Mouse (Mus musculus): ENCODE measurements around the gene Aacs.

The Aacs gene

GRCm38 (mm10) chr5:125532545-125533224 lies 57.1 kb downstream of the Aacs start:
- no peak for DNase-seq (ENCODE audit: extremely low read depth, low read depth, low spot score)

GRCm38 (mm10) chr5:125533225-125533900 lies 57.7 kb downstream of the Aacs start:
- no peak for DNase-seq (ENCODE audit: extremely low read depth, low read depth, low spot score)

- DNase-seq (ENCODE audit: extremely low read depth, low read depth, low spot score) = no peak
Measured at GRCm38 (mm10) chr5:125534168-125534610, 58.6 kb downstream of the Aacs start.

GRCm38 (mm10) chr5:125534611-125535324 lies 59.2 kb downstream of the Aacs start:
- DNase-seq (ENCODE audit: extremely low read depth, low read depth, low spot score) = no peak

- DNase-seq (ENCODE audit: extremely low read depth, low read depth, low spot score) = no peak
Measured at GRCm38 (mm10) chr5:125545090-125545489, 69.5 kb downstream of the Aacs start.

- no peak for DNase-seq (ENCODE audit: extremely low read depth, low read depth, low spot score)
Measured at GRCm38 (mm10) chr5:125546293-125546692, 70.7 kb downstream of the Aacs start.

GRCm38 (mm10) chr5:125549750-125550489 lies 74.3 kb downstream of the Aacs start:
- DNase-seq (ENCODE audit: extremely low read depth, low read depth, low spot score) = no peak

- DNase-seq (ENCODE audit: extremely low read depth, low read depth, low spot score) = no peak
Measured at GRCm38 (mm10) chr5:125555732-125556131, 80.1 kb downstream of the Aacs start.

- DNase-seq (ENCODE audit: extremely low read depth, low read depth, low spot score) = no peak
Measured at GRCm38 (mm10) chr5:125563492-125563891, 87.9 kb downstream of the Aacs start.

GRCm38 (mm10) chr5:125565725-125566124 lies 90.1 kb downstream of the Aacs start:
- no peak for DNase-seq (ENCODE audit: extremely low read depth, low read depth, low spot score)
